Mouse (Mus musculus): ENCODE results near the gene Ric1. TPM values are rescaled to one million over a fixed set of nuclear protein-coding genes. Genes with fewer than 3 reads are reported as not detected.
A peak's percentile ranks its signal among the peaks of the same experiment; 100 is the strongest.

Gene Ric1
- polyA plus RNA-seq, 3 experiments from 2014 or later: 11.8 to 16.6 (median 13.1) TPM

DNA sequence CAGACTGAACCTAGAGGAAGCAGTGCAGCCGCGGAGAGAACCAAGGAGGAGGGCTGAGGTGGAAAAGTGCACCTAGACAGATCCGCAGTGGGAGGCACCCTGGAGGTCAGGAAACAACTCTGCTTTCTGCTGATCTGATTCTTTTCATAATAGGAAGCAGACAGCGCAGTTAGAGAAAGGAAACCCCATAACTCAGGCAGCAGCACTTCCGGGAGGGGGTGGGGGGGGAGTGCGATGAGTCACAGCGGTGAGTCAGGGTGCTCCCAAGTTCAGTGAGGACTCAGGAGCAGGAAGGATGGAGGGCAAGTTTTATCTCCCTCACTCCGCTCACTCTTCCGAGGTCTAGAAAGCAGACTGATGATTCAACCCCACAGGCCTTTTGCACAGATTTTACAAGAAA, 119.0 kb downstream of the Ric1 start:
- peak; percentile 89 for ATAC-seq

- peak; percentile 46 for ATAC-seq
Observed at GRCm38 (mm10) chr19:29641510-29641909, 119.4 kb downstream of the Ric1 start.

GRCm38 (mm10) chr19:29642211-29642610, 120.1 kb downstream of the Ric1 start:
- ATAC-seq: no peak

GRCm38 (mm10) chr19:29643194-29643922, 121.3 kb downstream of the Ric1 start:
- no peak for ATAC-seq

DNA sequence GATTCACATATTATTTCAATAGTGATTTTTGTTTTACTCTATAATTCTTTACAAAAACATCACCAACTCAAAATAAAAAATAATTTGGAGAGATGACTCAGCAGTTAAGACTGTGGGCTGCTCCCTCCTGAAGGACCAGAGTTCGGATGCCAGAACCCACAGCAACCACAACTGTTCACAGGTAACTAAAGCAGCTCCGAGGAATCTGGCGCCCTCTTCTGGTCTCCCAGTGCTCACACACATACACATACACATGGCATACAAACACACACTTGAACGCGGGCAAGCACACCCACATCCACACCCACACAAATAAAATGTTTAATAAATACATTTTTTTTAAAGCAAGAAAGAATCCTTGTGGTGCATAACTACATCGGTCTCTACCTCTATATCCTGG, 122.7 kb downstream of the Ric1 start:
- ATAC-seq: no peak

GRCm38 (mm10) chr19:29647651-29648549, 125.8 kb downstream of the Ric1 start, which contains the start of gene Ermp1:
Gene Ermp1 (minus strand): TSS chr19:29648415.
- ATAC-seq: peak; percentile 95

DNA sequence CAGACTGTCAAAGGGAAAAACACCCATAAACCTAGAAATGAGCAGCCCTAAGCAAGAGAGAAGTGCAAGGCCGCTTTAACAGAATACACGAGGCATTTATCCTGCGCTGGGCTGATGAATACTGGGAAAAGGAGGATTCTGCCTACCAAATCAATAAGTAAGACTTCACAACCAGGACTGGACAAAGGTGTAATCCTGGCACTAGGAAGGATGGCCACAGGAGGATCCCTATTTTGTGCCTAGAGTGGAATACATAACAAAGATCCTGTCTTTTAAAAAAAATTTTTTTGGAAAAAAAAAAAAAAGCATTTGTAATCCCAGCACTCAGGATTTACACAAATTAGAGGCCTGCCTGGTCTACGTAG, 126.5 kb downstream of the Ric1 start:
- no peak for ATAC-seq

DNA sequence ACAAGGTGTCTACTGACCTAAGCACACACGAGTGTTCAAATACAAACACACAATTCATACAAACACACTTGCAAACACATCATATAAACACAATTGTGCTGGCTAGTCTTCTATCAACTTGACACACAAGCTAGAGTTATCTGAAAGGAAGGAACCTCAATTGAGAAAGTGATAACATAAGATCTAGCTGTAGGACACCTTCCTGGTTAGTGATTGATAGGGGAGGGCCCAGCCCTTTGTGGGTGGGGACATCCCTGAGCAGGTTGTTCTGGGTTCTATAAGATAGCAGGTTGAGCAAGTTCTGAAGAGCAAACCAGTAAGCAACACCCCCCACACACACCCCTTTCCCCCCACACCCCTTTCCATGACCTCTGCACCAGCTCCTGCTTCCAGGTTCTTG, 127.6 kb downstream of the Ric1 start:
- no peak for ATAC-seq

DNA sequence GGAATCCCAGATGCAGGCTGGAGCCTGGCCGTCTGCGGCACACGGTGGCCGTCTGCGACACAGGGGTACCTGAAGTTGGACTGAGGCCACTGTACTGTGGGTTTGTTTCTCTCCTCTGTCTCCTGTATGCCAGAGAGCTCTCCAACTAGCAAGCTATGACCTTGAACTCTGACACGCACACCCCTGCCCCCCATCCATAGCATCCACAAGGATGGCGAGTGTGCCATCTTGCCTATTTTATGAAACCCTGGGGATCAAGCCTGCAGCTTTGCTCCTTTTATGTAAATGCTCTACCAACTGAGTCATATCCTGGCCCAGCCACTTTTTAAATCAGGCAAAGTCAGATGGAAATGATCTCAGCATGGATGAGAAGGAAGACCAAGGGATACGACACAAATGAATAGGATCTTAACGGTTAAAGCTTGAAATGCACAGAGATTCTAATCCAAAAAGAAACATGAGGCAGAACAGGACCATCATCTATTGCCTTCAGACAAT, 131.7 kb downstream of the Ric1 start:
- ATAC-seq: no peak

DNA sequence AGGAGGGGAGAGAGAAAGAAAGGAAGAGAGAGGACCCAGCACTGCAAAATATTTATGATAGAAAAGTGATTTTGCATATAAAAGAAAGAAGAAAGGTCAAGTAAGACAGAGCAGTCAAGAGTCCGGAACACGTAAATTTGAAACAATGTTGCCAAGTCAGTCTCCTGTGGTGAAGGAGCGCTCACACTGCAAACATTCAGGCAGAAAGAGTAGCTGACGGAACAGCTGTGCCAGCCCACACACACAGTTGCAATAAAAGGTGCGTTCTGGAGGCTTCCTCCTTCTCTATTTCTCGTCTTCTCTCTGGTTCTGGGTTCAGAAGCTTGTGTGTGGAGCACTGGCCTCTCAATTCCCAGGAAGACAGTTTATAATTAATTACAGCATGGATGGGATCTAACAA, 133.1 kb downstream of the Ric1 start:
- ATAC-seq: no peak

GRCm38 (mm10) chr19:29656029-29656428, 133.9 kb downstream of the Ric1 start:
- no peak for ATAC-seq

Other genes with a start within 250 kb of the Ric1 start
- gene Insl6, start 196.9 kb upstream of the Ric1 start, polyA plus RNA-seq (2017; shearing (Covaris generic)): 10 to 100 TPM; 30.9 to 47.6 (median 40.4) TPM
- gene Rln1, start 187.6 kb upstream of the Ric1 start, polyA plus RNA-seq (2017; shearing (Covaris generic)): not detected
- 100 to 1,000 TPM; 172 to 278 (median 216) TPM for gene Plgrkt, start 154.9 kb upstream of the Ric1 start, polyA plus RNA-seq (2017; shearing (Covaris generic))
- gene Cd274, start 154.8 kb upstream of the Ric1 start, polyA plus RNA-seq (2017; shearing (Covaris generic)): 10 to 100 TPM; 34.8 to 58.6 (median 47.4) TPM
- 10 to 100 TPM; 20.5 to 29.0 (median 20.5) TPM for gene Pdcd1lg2, start 111.4 kb upstream of the Ric1 start, polyA plus RNA-seq (2017; shearing (Covaris generic))
- 10 to 100 TPM; 16.1 to 19.1 (median 16.9) TPM for gene Ermp1, start 126.1 kb downstream of the Ric1 start, polyA plus RNA-seq (2017; shearing (Covaris generic))
- not detected for gene Mlana, start 175.5 kb downstream of the Ric1 start, polyA plus RNA-seq (2017; shearing (Covaris generic))

Data from inflammation-experienced regulatory T-cells, adult 6 months (primary cell).